Mouse (Mus musculus) bone marrow macrophage, adult 2 months (primary cell): ENCODE measurements around the gene Tmem63b.

Experiments used
- CTCF ChIP-seq: IDR thresholded peaks from 2 replicates; pipeline ENCODE4 v1.5.1; 2012; ENCODE audit warnings: low read depth, mild to moderate bottlenecking, low read length, moderate library complexity
- POLR2A ChIP-seq: IDR thresholded peaks from 2 replicates; pipeline ENCODE4 v1.6.1; 2012; ENCODE audit warnings: mild to moderate bottlenecking, low read depth, low read length, borderline replicate concordance

DNA sequence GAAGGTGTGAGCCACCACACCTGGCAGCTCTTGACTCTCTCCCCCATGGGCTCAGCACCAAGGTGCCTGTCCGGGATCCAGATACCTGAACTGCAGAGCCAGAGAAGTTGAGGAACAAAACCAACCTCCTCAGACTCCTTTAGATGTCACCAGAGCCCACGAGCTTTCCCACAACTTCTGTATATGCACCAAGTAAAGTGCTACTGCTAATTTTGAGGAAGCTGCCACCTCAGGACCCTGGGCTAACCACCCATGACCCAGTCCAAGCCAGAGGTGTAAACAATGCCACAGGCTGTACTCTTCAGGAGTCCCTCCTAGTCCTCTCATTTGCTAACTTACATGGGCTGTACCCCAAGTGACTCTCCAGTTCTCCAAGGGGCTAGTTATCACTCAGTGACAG is 14.1 kb downstream of the Tmem63b start:
- TF ChIP-seq CTCF, result no peak
- no peak for TF ChIP-seq POLR2A
